ENCODE assay signal across 16 mouse cellular contexts in genomic region chr1:189864846-189865560, GRCm38 (mm10). TPM values are rescaled to one million over a fixed set of nuclear protein-coding genes. Genes with fewer than 3 reads are reported as not detected.
A peak's percentile ranks its signal among the peaks of the same experiment; 100 is the strongest.
DNase-seq lines count a peak whose midpoint lies in the region; ATAC-seq and TF ChIP-seq lines count a peak whose summit lies in the region.
"Had no signal": no experiment of that assay in that cellular context is flagged by ENCODE, and none has a peak within 500 bp of the region (broad histone marks: within the 10 kb centered on the region; RNA-seq: fewer than 3 reads in every experiment).

No protein-coding gene starts in this region.

- peaks cover 21% of the 10 kb centered on the region for H3K4me1 ChIP-seq in heart, postnatal 0 days (ENCODE audit: control insufficient read depth, insufficient read depth)
- peaks cover 14% of the 10 kb centered on the region; the same call in 1 of the 2 replicates for H3K4me1 ChIP-seq in hindbrain, embryonic 15.5 days (replicated peaks)
- peaks cover 20% of the 10 kb centered on the region for H3K4me1 ChIP-seq in embryonic facial prominence, embryonic 10.5 days

- H3K27me3 ChIP-seq in heart, postnatal 0 days (ENCODE audit: control insufficient read depth, insufficient read depth, low read length): no peaks in the 10 kb centered on the region
- no peaks in the 10 kb centered on the region for H3K27me3 ChIP-seq in hindbrain, embryonic 15.5 days
- no peaks in the 10 kb centered on the region for H3K27me3 ChIP-seq in embryonic facial prominence, embryonic 10.5 days (replicated peaks; ENCODE audit: low read depth, poor library complexity, severe bottlenecking)
- H3K27me3 ChIP-seq: liver, embryonic 15.5 days had no signal

- H3K9ac ChIP-seq in heart, postnatal 0 days (replicated peaks; ENCODE audit: low read depth, low read length): no peak overlapping the region
- no peak overlapping the region for H3K9ac ChIP-seq in hindbrain, embryonic 15.5 days
- H3K9ac ChIP-seq: liver, embryonic 15.5 days had no signal

- no peak for ATAC-seq in heart, postnatal 0 days (ENCODE audit: insufficient read depth, low read depth)
- peak; percentile 44; the same call in 1 of the 2 replicates for ATAC-seq in hindbrain, embryonic 15.5 days (ENCODE audit: low FRiP score, low read depth)
- ATAC-seq in erythroid progenitor cell, adult 5-6 weeks (replicated peaks; ENCODE audit: low FRiP score, poor library complexity, severe bottlenecking): no peak

- peaks cover 19% of the 10 kb centered on the region; the same call in 1 of the 2 replicates for H3K36me3 ChIP-seq in heart, postnatal 0 days (replicated peaks; ENCODE audit: control insufficient read depth, insufficient read depth, low read length)
- no peaks in the 10 kb centered on the region for H3K36me3 ChIP-seq in hindbrain, embryonic 15.5 days
- H3K36me3 ChIP-seq in embryonic facial prominence, embryonic 10.5 days (replicated peaks): peaks cover 43% of the 10 kb centered on the region
- H3K36me3 ChIP-seq: liver, embryonic 15.5 days had no signal

- H3K9me3 ChIP-seq in heart, postnatal 0 days (replicated peaks; ENCODE audit: control insufficient read depth, low read length): no peaks in the 10 kb centered on the region
- no peaks in the 10 kb centered on the region for H3K9me3 ChIP-seq in hindbrain, embryonic 15.5 days
- H3K9me3 ChIP-seq in embryonic facial prominence, embryonic 10.5 days: no peaks in the 10 kb centered on the region
- H3K9me3 ChIP-seq: liver, embryonic 15.5 days had no signal

- no peak for TF ChIP-seq CTCF in heart, postnatal 0 days (IDR thresholded peaks at IDR 0.05; ENCODE audit: low read depth)

- WGBS in heart, postnatal 0 days: 69% methylated on average over 15 of the region's 15 CpGs
- 42% methylated on average over 15 of the region's 15 CpGs for WGBS in hindbrain, embryonic 15.5 days
- 91% methylated on average over 15 of the region's 15 CpGs for whole genome bisulfite sequencing in embryonic facial prominence, embryonic 10.5 days

- no peak for TF ChIP-seq EP300 in heart, postnatal 0 days (IDR thresholded peaks at IDR 0.05; ENCODE audit: low read depth)

- H3K27ac ChIP-seq in heart, postnatal 0 days (ENCODE audit: low read depth): 0 out of 2 replicates have a peak overlapping the region, but pooled peaks have one; percentile 87
- no peak overlapping the region for H3K27ac ChIP-seq in hindbrain, embryonic 15.5 days (replicated peaks)
- H3K27ac ChIP-seq in embryonic facial prominence, embryonic 10.5 days (replicated peaks): no peak overlapping the region
- H3K27ac ChIP-seq: liver, embryonic 15.5 days; macrophage had no signal

- no peak overlapping the region for H3K4me2 ChIP-seq in heart, postnatal 0 days (ENCODE audit: low read depth, low read length)
- peak overlapping the region; percentile 16; the same call in 1 of the 2 replicates for H3K4me2 ChIP-seq in hindbrain, embryonic 15.5 days
- H3K4me2 ChIP-seq: liver, embryonic 15.5 days had no signal

- peak; percentile 77 to 78 for DNase-seq in cerebellum, postnatal 10 days
- no peak for DNase-seq in cerebellum, adult 8-10 months
- no peak for DNase-seq in heart, postnatal 0 days (ENCODE audit: low spot score)
- no peak for DNase-seq in heart, adult 9 months (ENCODE audit: low spot score in 2 of 2)
- DNase-seq in brain, embryonic 18.5 days (ENCODE audit: low read depth, low spot score): peak; percentile 16
- no peak for DNase-seq in embryonic facial prominence, embryonic 10.5 days (ENCODE audit: low spot score)
- DNase-seq: adrenal gland, adult 2 months; gastrocnemius, postnatal 14 days; kidney, adult 9 months; layer of hippocampus, adult 9-11 months; right cerebral cortex, adult 18-20 months; thymus, adult 18-20 months had no signal

- no peak overlapping the region for H3K4me3 ChIP-seq in heart, postnatal 0 days (ENCODE audit: low read depth, low read length)
- no peak overlapping the region for H3K4me3 ChIP-seq in hindbrain, embryonic 15.5 days
- H3K4me3 ChIP-seq in embryonic facial prominence, embryonic 10.5 days: no peak overlapping the region
- H3K4me3 ChIP-seq: liver, embryonic 15.5 days had no signal

RNA-seq across cellular contexts. Expression of gene Smyd2, which starts 57.2 kb away (rescaled TPM):
- total RNA-seq in heart, postnatal 0 days (2014; rRNA removed; ENCODE audit: low replicate concordance): 218 and 234 TPM in 2 replicates
- polyA plus RNA-seq in heart, postnatal 0 days (2015; fragmentation: Nextera tagmentation; extraction: Ambion mirVana): 219 and 239 TPM in 2 replicates
- 75.0 and 78.5 TPM in 2 replicates for polyA plus RNA-seq in hindbrain, embryonic 15.5 days (2015; fragmentation: Nextera tagmentation; extraction: Ambion mirVana)
- 6.3 and 13.0 TPM in 2 replicates for total RNA-seq in erythroid progenitor cell, adult 5-6 weeks (2015; ENCODE audit: low replicate concordance)
- 8.1 and 9.6 TPM in 2 replicates for total RNA-seq in erythroid progenitor cell, adult 5-6 weeks (2017; ENCODE audit: low replicate concordance)
- polyA plus RNA-seq in embryonic facial prominence, embryonic 10.5 days (2016; fragmentation: Nextera tagmentation; extraction: Ambion mirVana): 78.5 and 84.3 TPM in 2 replicates

Comparison
In these comparisons a context has a peak if more than half of its experiments do, and no peak if none do; other contexts are left out.
1. DNase-seq: peak in cerebellum, postnatal 10 days (2 of 2) and brain, embryonic 18.5 days (single experiment); none in cerebellum, adult 8-10 months (single experiment), heart, postnatal 0 days (single experiment), heart, adult 9 months (0 of 2) and embryonic facial prominence, embryonic 10.5 days (single experiment).